Mouse (Mus musculus) limb, embryonic 15.5 days (tissue): ENCODE results near the gene Itpkb. TPM values are rescaled to one million over a fixed set of nuclear protein-coding genes. Genes with fewer than 3 reads are reported as not detected.

Source experiments
- ATAC-seq: fragments of 200-750 bp; cut with Nextera tagmentation; 2 replicates; pipeline ENCODE4 v1.8.0; 2017; ENCODE audit warnings: low read depth, moderate TSS enrichment; ENCODE audit not compliant: insufficient number of reproducible peaks, low FRiP score, low TSS enrichment
- H3K27ac ChIP-seq: fragments of 300-500 bp; sonication (generic); 2 replicates; pipeline ENCODE4 v1.5.1; 2015; ENCODE audit warnings: moderate library complexity, mild to moderate bottlenecking, inconsistent platforms
- H3K27me3 ChIP-seq: fragments of 300-500 bp; sonication (generic); 2 replicates; pipeline ENCODE4 v1.6.1; 2015; ENCODE audit warnings: inconsistent platforms
- H3K36me3 ChIP-seq: fragments of 300-500 bp; sonication (generic); 2 replicates; pipeline ENCODE4 v1.6.1; 2015; ENCODE audit warnings: inconsistent platforms
- H3K4me1 ChIP-seq: fragments of 300-500 bp; sonication (generic); 2 replicates; pipeline ENCODE4 v1.6.1; 2015; ENCODE audit warnings: inconsistent platforms
- H3K4me2 ChIP-seq: fragments of 300-500 bp; sonication (generic); 2 replicates; pipeline ENCODE4 v1.6.1; 2015; ENCODE audit warnings: mild to moderate bottlenecking, inconsistent platforms
- H3K4me3 ChIP-seq: fragments of 300-500 bp; sonication (generic); 2 replicates; pipeline ENCODE4 v1.5.1; 2015; ENCODE audit warnings: mild to moderate bottlenecking, inconsistent platforms
- H3K9ac ChIP-seq: fragments of 300-500 bp; sonication (generic); 2 replicates; pipeline ENCODE4 v1.6.1; 2015; ENCODE audit warnings: inconsistent platforms
- H3K9me3 ChIP-seq: fragments of 300-500 bp; sonication (generic); 2 replicates; pipeline ENCODE4 v1.6.1; 2016; ENCODE audit warnings: inconsistent platforms
- WGBS: fragments of 180-500 bp; shearing (Covaris S2); methylation state at CpG from one replicate; pipeline ENCODE4 v1.1.7; 2015; 5-methylcytosine and 5-hydroxymethylcytosine counted together
- polyA plus RNA-seq: library from polyadenylated mRNA; unstranded; fragments of >200 nt; fragmentation: Nextera tagmentation; extraction: Ambion mirVana; gene quantifications from 2 replicates; pipeline ENCODE4 v1.2.1, GENCODE M21; 2015

Gene Itpkb
- polyA plus RNA-seq, 1 experiment from 2014 or later, result 15.1 TPM

DNA sequence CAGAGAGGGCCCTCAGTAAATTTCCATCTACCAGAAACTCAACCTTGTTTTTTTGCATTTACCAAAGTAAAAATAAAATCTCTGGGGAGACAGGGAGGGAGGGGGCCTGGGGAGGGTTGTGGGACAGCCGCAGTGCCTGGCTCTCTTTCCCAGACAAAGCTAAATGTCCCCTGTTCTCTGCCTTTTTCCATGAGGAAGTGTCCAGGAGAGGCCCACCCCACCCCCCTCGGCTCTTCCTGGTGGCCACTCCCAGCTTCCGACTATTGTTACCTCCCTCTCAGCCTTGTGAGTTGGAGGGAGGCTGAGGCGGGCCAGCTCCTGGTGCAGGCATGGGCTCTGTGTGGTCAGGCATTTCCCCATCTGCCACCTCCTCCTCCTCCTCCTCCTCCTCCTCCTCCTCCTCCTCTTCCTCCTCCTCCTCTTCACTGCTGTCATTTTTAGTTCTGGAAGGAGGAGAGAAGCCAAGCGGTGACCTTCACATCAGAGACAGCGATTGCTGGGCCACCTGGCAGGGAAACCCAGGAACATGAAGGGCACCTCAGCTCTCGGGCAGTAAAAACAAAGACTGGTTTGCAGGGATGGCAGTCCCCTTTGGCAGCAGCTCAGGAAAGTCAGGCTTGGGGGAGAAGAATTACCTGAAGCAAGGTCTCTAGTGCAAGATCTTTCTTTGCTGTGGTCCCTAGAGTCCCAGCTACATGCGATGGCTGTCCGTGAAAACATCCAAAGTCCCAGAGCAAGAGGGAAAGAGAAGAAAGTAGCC, 75.5 kb downstream of the Itpkb start:
- Histone ChIP-seq H3K4me1 (peaks cover 97% of the 10 kb centered on the region), H3K36me3 (no peaks in the 10 kb centered on the region), H3K9ac (no peak overlapping the region), H3K9me3 (no peaks in the 10 kb centered on the region), H3K27ac (peak overlapping the region; percentile 93; the same call in 1 of the 2 replicates), H3K4me3 (no peak overlapping the region), H3K27me3 (no peaks in the 10 kb centered on the region), H3K4me2 (no peak overlapping the region)
- 79% methylated on average over 9 of the region's 9 CpGs for WGBS
- no peak for ATAC-seq

DNA sequence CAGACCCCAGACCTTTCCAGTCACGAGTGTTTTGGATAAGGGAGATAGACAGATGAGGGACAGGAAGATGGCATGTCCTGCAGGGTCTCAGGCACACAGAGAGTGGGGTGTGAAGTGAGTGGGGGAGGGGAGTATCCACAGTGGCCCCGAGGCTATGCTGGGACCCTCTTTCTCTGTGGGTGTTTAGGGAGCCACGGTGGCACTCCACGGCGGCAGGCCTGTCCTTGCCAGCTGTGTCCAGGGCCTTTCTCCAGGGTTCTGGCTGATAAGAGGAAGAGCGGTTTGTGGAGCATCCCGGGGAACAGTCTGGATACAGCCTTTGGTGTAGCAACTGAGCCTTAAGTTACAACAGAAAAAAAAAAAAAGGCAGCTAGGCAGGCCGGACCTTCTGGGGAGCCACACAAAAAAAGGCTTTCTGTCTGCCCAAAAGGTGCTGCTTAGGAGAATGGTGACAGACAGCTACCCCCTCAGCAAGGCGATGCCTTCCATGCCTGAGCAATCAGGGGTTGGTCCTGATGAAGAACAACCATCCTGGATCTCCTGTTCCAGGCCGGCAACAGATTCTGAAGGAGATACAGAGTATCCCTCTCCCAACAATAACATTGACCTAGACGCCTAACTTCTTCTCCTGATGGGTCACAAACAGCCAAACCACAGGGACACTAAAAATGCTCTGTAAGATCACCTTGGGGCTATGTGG, 76.2 kb downstream of the Itpkb start:
- Histone ChIP-seq H3K9ac (no peak overlapping the region), H3K4me1 (peaks cover 92% of the 10 kb centered on the region), H3K36me3 (no peaks in the 10 kb centered on the region), H3K27me3 (no peaks in the 10 kb centered on the region), H3K9me3 (no peaks in the 10 kb centered on the region), H3K4me2 (no peak overlapping the region), H3K4me3 (no peak overlapping the region), H3K27ac (peak overlapping the region; percentile 11; the same call in 1 of the 2 replicates)
- ATAC-seq, result no peak
- 70% methylated on average over 11 of the region's 11 CpGs for WGBS

GRCm38 (mm10) chr1:180407171-180407671, 76.9 kb downstream of the Itpkb start:
- Histone ChIP-seq H3K27me3 (no peaks in the 10 kb centered on the region), H3K4me1 (peaks cover 84% of the 10 kb centered on the region), H3K9ac (no peak overlapping the region), H3K9me3 (no peaks in the 10 kb centered on the region), H3K36me3 (no peaks in the 10 kb centered on the region), H3K4me3 (no peak overlapping the region), H3K4me2 (peak overlapping the region; percentile 30), H3K27ac (peak overlapping the region; percentile 74)
- 16% methylated on average over 16 of the region's 16 CpGs for WGBS
- no peak for ATAC-seq

DNA sequence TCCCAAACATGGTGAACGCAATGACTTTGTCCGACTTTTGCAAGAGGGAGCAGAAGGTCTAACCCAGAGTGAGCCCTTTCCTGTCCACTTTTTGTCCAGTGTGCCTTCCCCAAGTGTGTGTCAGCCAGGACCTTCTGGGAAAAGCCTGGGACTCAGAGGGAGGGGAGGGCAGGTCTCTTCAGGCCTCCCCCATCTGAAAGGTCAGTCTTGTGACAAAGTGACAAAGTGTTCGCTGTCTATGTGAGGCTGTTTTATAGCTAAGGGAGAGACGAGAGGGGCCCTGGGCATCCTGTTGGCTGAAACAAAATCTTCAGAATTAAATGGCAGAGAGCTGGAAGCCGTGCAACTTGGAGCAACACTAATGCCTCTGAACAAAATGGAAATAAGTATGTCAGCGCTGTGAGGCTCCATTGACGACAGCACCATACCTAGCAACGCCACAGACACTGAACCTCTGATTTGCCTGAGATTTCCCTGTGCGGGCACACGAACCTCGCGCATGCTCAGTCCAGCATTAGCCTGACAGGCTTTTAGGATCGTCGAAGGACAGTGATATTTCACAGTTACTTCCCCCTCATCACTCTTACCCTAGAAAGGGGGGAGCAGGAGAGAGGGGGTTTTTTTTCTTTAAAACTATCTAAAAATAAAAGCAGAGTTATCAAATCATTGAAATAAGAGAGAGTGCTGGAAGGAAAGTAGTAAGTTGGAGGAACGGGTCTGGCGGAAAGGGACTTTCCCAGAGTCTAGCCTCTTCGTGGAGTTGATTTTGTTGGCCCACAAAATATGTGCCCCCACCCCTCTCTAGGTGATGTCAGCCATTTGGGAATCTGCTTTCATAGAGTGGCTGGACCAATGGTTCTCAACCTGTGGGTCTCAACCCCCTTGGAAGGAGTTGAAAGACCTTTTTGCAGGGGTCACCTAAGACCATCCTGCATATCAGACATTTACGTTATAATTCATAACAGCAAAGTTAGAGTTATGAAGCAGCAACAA, 77.7 kb downstream of the Itpkb start:
- H3K36me3 ChIP-seq, result peaks cover 1% of the 10 kb centered on the region
- H3K27me3 ChIP-seq, result no peaks in the 10 kb centered on the region
- peak overlapping the region; percentile 74 for H3K27ac ChIP-seq
- no peak for ATAC-seq
- H3K4me3 ChIP-seq, result no peak overlapping the region
- no peak overlapping the region for H3K9ac ChIP-seq
- no peak overlapping the region for H3K4me2 ChIP-seq
- no peaks in the 10 kb centered on the region for H3K9me3 ChIP-seq
- H3K4me1 ChIP-seq, result peaks cover 77% of the 10 kb centered on the region
- 66% methylated on average over 18 of the region's 18 CpGs for WGBS

DNA sequence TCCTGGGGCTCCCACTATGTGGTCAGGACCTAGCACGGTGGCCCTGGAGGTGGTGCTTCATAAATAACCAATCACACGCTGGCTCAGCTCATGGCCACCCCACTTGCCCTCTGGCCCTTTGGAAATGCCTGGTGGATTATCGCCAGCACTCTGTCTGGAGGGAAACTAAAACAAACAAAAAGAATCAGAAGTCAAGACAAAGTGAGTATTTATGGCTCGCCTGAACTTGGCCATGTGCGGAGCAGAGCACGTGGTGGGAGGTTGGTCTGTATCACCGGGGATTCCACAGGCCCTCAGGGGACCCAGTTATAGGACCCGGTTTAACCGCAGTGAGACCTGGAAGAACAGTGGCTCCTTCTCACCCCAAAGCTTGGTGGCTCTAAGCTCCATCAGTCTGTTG, 78.5 kb downstream of the Itpkb start:
- Histone ChIP-seq H3K9me3 (no peaks in the 10 kb centered on the region), H3K4me2 (no peak overlapping the region), H3K4me1 (peaks cover 69% of the 10 kb centered on the region), H3K9ac (no peak overlapping the region), H3K36me3 (peaks cover 10% of the 10 kb centered on the region), H3K27ac (peak overlapping the region; percentile 74; the same call in 1 of the 2 replicates), H3K27me3 (no peaks in the 10 kb centered on the region), H3K4me3 (no peak overlapping the region)
- ATAC-seq, result no peak
- WGBS, result 49% methylated on average over 9 of the region's 9 CpGs

DNA sequence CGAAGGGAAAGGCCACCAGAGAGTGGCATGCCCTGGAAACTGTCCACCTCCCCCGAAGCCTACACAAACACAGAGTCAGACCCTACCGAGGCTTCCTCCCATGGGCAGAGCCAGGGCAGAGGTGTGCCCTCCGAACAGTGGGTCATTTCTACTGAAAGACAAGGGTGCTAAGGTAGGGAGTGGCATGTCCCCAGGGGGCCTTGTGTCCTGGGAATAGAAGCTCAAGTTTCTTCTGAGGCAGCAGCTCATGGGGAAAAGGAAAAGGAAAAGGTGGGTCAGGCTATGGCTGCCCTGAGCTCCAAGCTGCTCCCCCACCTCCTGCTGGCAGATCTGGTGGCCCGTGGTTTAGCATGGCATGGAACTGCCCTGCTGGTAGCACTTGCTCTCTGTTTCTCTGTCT, 79.5 kb downstream of the Itpkb start:
- Histone ChIP-seq H3K9ac (no peak overlapping the region), H3K27me3 (no peaks in the 10 kb centered on the region), H3K36me3 (peaks cover 19% of the 10 kb centered on the region), H3K27ac (no peak overlapping the region), H3K9me3 (no peaks in the 10 kb centered on the region), H3K4me2 (no peak overlapping the region), H3K4me3 (no peak overlapping the region), H3K4me1 (peaks cover 60% of the 10 kb centered on the region)
- 66% methylated on average over 5 of the region's 5 CpGs for WGBS
- ATAC-seq, result no peak

- H3K27ac ChIP-seq, result no peak overlapping the region
- H3K4me2 ChIP-seq, result no peak overlapping the region
- no peak overlapping the region for H3K4me3 ChIP-seq
- WGBS, result 62% methylated on average over 7 of the region's 7 CpGs
- H3K27me3 ChIP-seq, result no peaks in the 10 kb centered on the region
- ATAC-seq, result no peak
- no peak overlapping the region for H3K9ac ChIP-seq
- peaks cover 24% of the 10 kb centered on the region for H3K36me3 ChIP-seq
- no peaks in the 10 kb centered on the region for H3K9me3 ChIP-seq
- peaks cover 54% of the 10 kb centered on the region for H3K4me1 ChIP-seq
These were observed 80.0 kb downstream of the Itpkb start for GRCm38 (mm10) chr1:180410306-180410705.

DNA sequence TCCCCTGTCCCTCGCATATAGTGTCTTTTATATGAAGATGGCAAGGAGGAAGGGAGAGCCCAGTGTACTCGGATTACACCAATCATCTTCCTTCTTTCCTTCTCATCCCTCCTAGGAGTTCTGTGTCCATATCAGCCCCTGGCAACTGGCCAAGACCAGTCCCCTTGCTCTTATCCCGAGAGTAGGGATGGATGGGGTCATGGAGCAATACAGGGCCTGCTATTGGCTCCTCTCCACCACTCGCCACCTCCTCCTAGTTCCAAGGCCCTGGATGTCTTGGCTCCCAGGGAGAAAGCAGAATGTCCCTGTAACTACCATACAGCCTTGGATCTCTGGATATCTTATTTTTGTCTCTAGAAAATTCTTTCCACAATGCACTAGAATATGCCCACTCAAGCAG, 84.8 kb downstream of the Itpkb start:
- Histone ChIP-seq H3K27ac (no peak overlapping the region), H3K4me1 (peaks cover 9% of the 10 kb centered on the region; the same call in 1 of the 2 replicates), H3K9ac (no peak overlapping the region), H3K36me3 (peaks cover 65% of the 10 kb centered on the region), H3K4me2 (no peak overlapping the region), H3K9me3 (no peaks in the 10 kb centered on the region), H3K4me3 (no peak overlapping the region), H3K27me3 (no peaks in the 10 kb centered on the region)
- no peak for ATAC-seq
- WGBS, result 53% methylated on average over 4 of the region's 4 CpGs

DNA sequence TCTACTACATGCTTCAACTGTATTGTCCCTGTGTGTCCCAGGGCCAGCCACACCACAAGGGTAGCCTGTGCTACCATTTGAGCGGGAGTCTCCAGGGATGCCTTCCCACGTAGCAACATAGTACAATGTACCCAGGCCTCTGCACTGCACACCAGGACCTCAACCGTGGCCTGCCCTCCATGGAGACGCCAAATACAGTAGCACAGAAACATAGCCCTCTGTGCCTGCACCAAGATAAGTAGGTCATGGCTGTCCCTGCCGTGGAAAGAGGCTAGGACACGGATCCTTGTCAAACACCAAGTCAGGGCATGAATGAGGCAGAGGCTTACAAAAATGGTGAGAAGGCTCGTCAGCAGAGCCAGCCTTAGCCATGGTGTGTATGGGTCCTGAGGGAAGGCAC, 85.6 kb downstream of the Itpkb start:
- peaks cover 72% of the 10 kb centered on the region for H3K36me3 ChIP-seq
- H3K27me3 ChIP-seq, result no peaks in the 10 kb centered on the region
- no peak overlapping the region for H3K4me2 ChIP-seq
- no peaks in the 10 kb centered on the region for H3K9me3 ChIP-seq
- H3K9ac ChIP-seq, result no peak overlapping the region
- no peak overlapping the region for H3K27ac ChIP-seq
- 90% methylated on average over 7 of the region's 7 CpGs for WGBS
- no peak overlapping the region for H3K4me3 ChIP-seq
- peaks cover 8% of the 10 kb centered on the region; the same call in 1 of the 2 replicates for H3K4me1 ChIP-seq
- ATAC-seq, result no peak

DNA sequence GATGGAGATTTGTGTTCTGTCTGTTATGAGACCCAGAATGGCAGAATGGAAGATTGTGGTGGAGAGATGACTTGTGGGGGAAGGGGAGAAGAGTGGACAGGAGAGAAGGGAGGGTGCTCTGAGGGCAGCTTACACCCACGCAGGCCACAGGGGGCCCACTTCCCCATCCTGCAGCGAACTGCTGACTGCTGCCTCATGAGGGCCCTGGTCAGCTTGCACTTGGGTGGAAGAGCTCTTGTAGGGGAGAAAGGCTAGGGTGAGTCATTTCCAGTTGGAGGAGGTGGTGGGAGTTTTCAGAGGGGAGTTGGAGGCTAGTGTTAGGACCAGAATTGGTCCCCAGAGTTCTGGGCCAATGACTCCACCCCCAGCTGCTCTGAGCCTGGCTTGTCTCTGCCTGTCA, 86.8 kb downstream of the Itpkb start:
- Histone ChIP-seq H3K4me3 (no peak overlapping the region), H3K4me2 (no peak overlapping the region), H3K9me3 (no peaks in the 10 kb centered on the region), H3K27ac (no peak overlapping the region), H3K4me1 (peaks cover 17% of the 10 kb centered on the region), H3K9ac (no peak overlapping the region), H3K36me3 (peaks cover 82% of the 10 kb centered on the region), H3K27me3 (no peaks in the 10 kb centered on the region)
- WGBS, result 44% methylated on average over 2 of the region's 2 CpGs
- no peak for ATAC-seq

DNA sequence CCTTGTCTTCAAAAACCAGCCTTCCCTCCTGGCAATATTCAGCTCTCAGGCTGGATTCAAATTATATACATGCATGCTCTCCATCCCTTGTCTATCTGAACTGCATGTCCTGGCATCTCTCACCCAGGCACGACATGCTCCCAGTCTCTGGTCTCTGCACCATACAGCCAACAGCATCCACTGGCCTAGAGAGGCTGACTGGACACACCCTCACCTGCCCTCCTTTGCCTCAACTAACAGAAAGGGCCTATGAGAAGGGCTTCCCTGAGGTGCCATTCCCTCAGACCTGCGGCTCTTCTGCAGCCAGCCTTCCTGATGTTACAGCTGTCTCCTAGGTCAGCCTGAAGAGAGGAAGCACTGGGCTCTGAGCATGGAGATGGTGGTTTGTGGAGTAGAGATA, 88.8 kb downstream of the Itpkb start:
- WGBS, result 85% methylated on average over 2 of the region's 2 CpGs

More for the DNA sequence above, 88.8 kb downstream of the Itpkb start:
- Histone ChIP-seq H3K4me2 (no peak overlapping the region), H3K36me3 (peaks cover 74% of the 10 kb centered on the region), H3K27ac (no peak overlapping the region), H3K27me3 (no peaks in the 10 kb centered on the region), H3K4me3 (no peak overlapping the region), H3K9ac (no peak overlapping the region), H3K9me3 (no peaks in the 10 kb centered on the region), H3K4me1 (peaks cover 20% of the 10 kb centered on the region)
- no peak for ATAC-seq
